In genomic region chr7:79594854-79595253, GRCm38 (mm10) we compare ENCODE assay signal across 8 mouse cellular contexts. TPM values are rescaled to one million over a fixed set of nuclear protein-coding genes. Genes with fewer than 3 reads are reported as not detected.
DNase-seq lines count a peak whose midpoint lies in the region; TF ChIP-seq lines count a peak whose summit lies in the region.

No protein-coding gene starts in this region.

- H3K4me1 ChIP-seq in MEL (ENCODE audit: control insufficient read depth in 1 of 2, insufficient read depth in 2 of 2, low read length in 2 of 2) = no peaks in the 10 kb centered on the region
- no peaks in the 10 kb centered on the region for H3K4me1 ChIP-seq in bone marrow macrophage, adult 2 months (ENCODE audit: control insufficient read depth, insufficient read depth, low read length)
- no peaks in the 10 kb centered on the region for H3K4me1 ChIP-seq in embryonic fibroblast, embryonic 13.5 days (ENCODE audit: control insufficient read depth, insufficient read depth, low read length)

- TF ChIP-seq CTCF in MEL (IDR thresholded peaks at IDR 0.05 in 2 of 3, conservative IDR thresholded peaks at IDR 0.05 in 1 of 3; ENCODE audit: control insufficient read depth in 1 of 3, insufficient read depth in 1 of 3, low read depth in 2 of 3, low read length in 3 of 3, poor library complexity in 1 of 3, severe bottlenecking in 1 of 3) = peak; percentile 86 to 92 (median 89)
- peak; percentile 92 for TF ChIP-seq CTCF in bone marrow macrophage, adult 2 months (IDR thresholded peaks at IDR 0.05; ENCODE audit: low read depth, low read length)
- peak; percentile 89 for TF ChIP-seq CTCF in embryonic fibroblast, embryonic 13.5 days (IDR thresholded peaks at IDR 0.05; ENCODE audit: borderline replicate concordance, insufficient read depth, low read length)

- TF ChIP-seq EP300 in MEL (IDR thresholded peaks at IDR 0.05; ENCODE audit: low read depth in 1 of 2, low read length in 2 of 2) = no peak

- H3K27ac ChIP-seq in MEL (ENCODE audit: control insufficient read depth, low read depth, low read length) = no peak overlapping the region
- no peak overlapping the region for H3K27ac ChIP-seq in bone marrow macrophage, adult 2 months (ENCODE audit: insufficient read depth, low read depth, low read length)
- H3K27ac ChIP-seq in embryonic fibroblast, embryonic 13.5 days (ENCODE audit: insufficient read depth, low read length) = no peak overlapping the region

- H3K9ac ChIP-seq in MEL (ENCODE audit: control insufficient read depth, low read depth, low read length, poor library complexity, severe bottlenecking) = no peak overlapping the region

- TF ChIP-seq POLR2A in MEL (IDR thresholded peaks at IDR 0.05; ENCODE audit: control insufficient read depth in 1 of 2, insufficient read depth in 1 of 2, low read depth in 1 of 2, low read length in 2 of 2, poor library complexity in 1 of 2) = no peak
- TF ChIP-seq POLR2A in bone marrow macrophage, adult 2 months (IDR thresholded peaks at IDR 0.05; ENCODE audit: borderline replicate concordance, low read depth, low read length) = no peak
- no peak for TF ChIP-seq POLR2A in embryonic fibroblast, embryonic 13.5 days (IDR thresholded peaks at IDR 0.05; ENCODE audit: low read depth, low read length)

- peaks cover 0 to 4% of the 10 kb centered on the region in 2 experiments; a peak in 2 of 4 replicates for H3K27me3 ChIP-seq in MEL (ENCODE audit: control insufficient read depth in 1 of 2, insufficient read depth in 2 of 2, low read length in 2 of 2)

- peak; percentile 67 for DNase-seq in MEL (ENCODE audit: low read depth, low spot score)
- peak; percentile 78 for DNase-seq in heart, postnatal 4 days
- DNase-seq in kidney, postnatal 4 days = peak; percentile 83 to 84
- peak; percentile 33 to 51 for DNase-seq in lung, adult 18-20 months
- peak; percentile 59 for DNase-seq in ovary, postnatal 14 days (ENCODE audit: low spot score)
- DNase-seq in urinary bladder, postnatal 36 days (ENCODE audit: low spot score in 2 of 2) = peak; percentile 42 to 61

- no peaks in the 10 kb centered on the region for H3K36me3 ChIP-seq in MEL (ENCODE audit: control insufficient read depth in 1 of 2, insufficient read depth in 2 of 2, low read length in 2 of 2)

- no peak overlapping the region for H3K4me3 ChIP-seq in MEL (ENCODE audit: control insufficient read depth in 1 of 2, insufficient read depth in 1 of 2, low read depth in 2 of 2, low read length in 2 of 2)
- H3K4me3 ChIP-seq in bone marrow macrophage, adult 2 months (ENCODE audit: insufficient read depth, low read length) = no peak overlapping the region
- no peak overlapping the region for H3K4me3 ChIP-seq in embryonic fibroblast, embryonic 13.5 days (ENCODE audit: insufficient read depth, low read length)

- TF ChIP-seq RAD21 in MEL (IDR thresholded peaks at IDR 0.05; ENCODE audit: low read depth, low read length) = peak; percentile 87

- H3K79me2 ChIP-seq in MEL (ENCODE audit: control insufficient read depth, insufficient read depth, low read length, poor library complexity) = no peaks in the 10 kb centered on the region

- H3K9me3 ChIP-seq in MEL (replicated peaks; ENCODE audit: insufficient read depth, low read length) = no peaks in the 10 kb centered on the region

TF ChIP-seq in MEL, 35 proteins besides CTCF, POLR2A, EP300 and RAD21:
- peak; percentile 58; the same call in 1 of the 2 replicates for TF ChIP-seq ZC3H11A (IDR thresholded peaks at IDR 0.05; ENCODE audit: low read depth, low read length)
- TF ChIP-seq MAFK (IDR thresholded peaks at IDR 0.05; ENCODE audit: borderline replicate concordance, low read depth, low read length) = no peak
- TF ChIP-seq SMC3 (IDR thresholded peaks at IDR 0.05; ENCODE audit: low read depth, low read length) = peak; percentile 81
- no peak for TF ChIP-seq HCFC1 (IDR thresholded peaks at IDR 0.05; ENCODE audit: low read depth, low read length)

RNA-seq across cellular contexts. Expression of gene Rhcg, which starts 22.6 kb away (rescaled TPM):
- total RNA-seq in MEL (2012; rRNA removed) = not detected in 2 replicates
- not detected for polyA plus RNA-seq in MEL (2012; ENCODE audit: insufficient read depth in 1 of 2, insufficient read length in 2 of 2, low read depth in 1 of 2, low replicate concordance in 2 of 2, missing spikeins in 1 of 2)
- polyA plus RNA-seq in bone marrow macrophage, adult 2 months (2012; ENCODE audit: insufficient read depth, insufficient read length, missing spikeins) = not detected in 2 replicates
- polyA plus RNA-seq in embryonic fibroblast, embryonic 13.5 days (2011; ENCODE audit: insufficient read length, low read depth, missing spikeins) = not detected in 2 replicates
- not detected for total RNA-seq in heart, postnatal 4 days (2021)
